Comparison of ENCODE assay signal across 27 mouse cellular contexts in the genomic region with DNA sequence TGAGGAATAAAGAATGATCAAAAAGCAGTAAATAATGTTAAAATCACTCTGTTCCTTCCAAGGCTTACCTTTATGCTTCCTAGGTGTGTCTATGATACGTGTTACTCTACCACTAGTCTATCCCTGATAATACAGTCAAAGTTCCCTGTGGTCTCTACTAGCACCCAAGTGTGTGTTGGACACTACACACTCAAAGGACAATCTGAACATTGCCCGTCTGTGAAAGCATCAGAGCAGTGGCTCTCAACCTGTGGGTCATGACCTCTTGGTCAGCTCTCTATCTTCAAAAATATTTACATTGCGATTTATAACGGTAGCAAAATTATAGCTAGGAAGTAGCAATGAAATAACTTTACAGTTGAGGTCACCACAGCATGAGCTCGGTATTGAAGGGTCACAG. TPM values are rescaled to one million over a fixed set of nuclear protein-coding genes. Genes with fewer than 3 reads are reported as not detected.
"Had no signal": no experiment of that assay in that cellular context is flagged by ENCODE, and none has a peak within 500 bp of the region (broad histone marks: within the 10 kb centered on the region; RNA-seq: fewer than 3 reads in every experiment).

No protein-coding gene starts in this region.

- H3K9ac ChIP-seq: heart, embryonic 12.5 days; heart, embryonic 15.5 days; hindbrain, embryonic 13.5 days; hindbrain, embryonic 15.5 days; limb, embryonic 13.5 days; limb, embryonic 15.5 days; liver, embryonic 14.5 days had no signal

- ATAC-seq: forebrain, embryonic 16.5 days; hindbrain, postnatal 0 days; intestine, embryonic 16.5 days had no signal

- H3K36me3 ChIP-seq: heart, embryonic 10.5 days; heart, embryonic 15.5 days; hindbrain, embryonic 13.5 days; hindbrain, embryonic 15.5 days; limb, embryonic 13.5 days; limb, embryonic 15.5 days had no signal

- H3K27me3 ChIP-seq: heart, embryonic 12.5 days; heart, embryonic 15.5 days; hindbrain, embryonic 13.5 days; hindbrain, embryonic 15.5 days; limb, embryonic 13.5 days; limb, embryonic 15.5 days had no signal

- H3K27ac ChIP-seq: gastrocnemius, adult 2 months; heart, embryonic 15.5 days; hindbrain, embryonic 13.5 days; hindbrain, embryonic 15.5 days; hindbrain, postnatal 0 days; kidney, postnatal 0 days; limb, embryonic 13.5 days; limb, embryonic 15.5 days; liver, embryonic 14.5 days had no signal

- H3K4me3 ChIP-seq: gastrocnemius, adult 2 months; heart, embryonic 10.5 days; heart, embryonic 12.5 days; heart, embryonic 15.5 days; hindbrain, embryonic 13.5 days; hindbrain, embryonic 15.5 days; limb, embryonic 13.5 days; limb, embryonic 15.5 days had no signal

- H3K9me3 ChIP-seq: heart, embryonic 10.5 days; heart, embryonic 12.5 days; heart, embryonic 15.5 days; hindbrain, embryonic 13.5 days; hindbrain, embryonic 15.5 days; limb, embryonic 13.5 days; limb, embryonic 15.5 days had no signal

- H3K4me2 ChIP-seq: heart, embryonic 12.5 days; heart, embryonic 15.5 days; hindbrain, embryonic 13.5 days; hindbrain, embryonic 15.5 days; limb, embryonic 13.5 days; limb, embryonic 15.5 days had no signal

- DNase-seq: gastrocnemius, adult 2 months; gastrocnemius, postnatal 10 days; gastrocnemius, postnatal 25 days; heart, adult 11 months; heart, postnatal 14 days; heart, postnatal 36 days; kidney, adult 11 months; kidney, adult 2 months; kidney, adult 9 months; kidney, postnatal 14 days; kidney, postnatal 36 days; layer of hippocampus, adult 9-11 months; layer of hippocampus, postnatal 36 days; left cerebral cortex, postnatal 4 days had no signal

RNA-seq across cellular contexts. Expression of a gene that starts 39.4 kb away (rescaled TPM):
- total RNA-seq: hematopoietic stem cell, adult 5-6 weeks had no signal
